Mouse (Mus musculus): ENCODE measurements at regions not wholly inside any gene's neighbourhood (a gene's known extent, or its start where the extent isn't known, plus 50 kb on each side); places are given as distances from the start of the nearest gene placed in this dataset.

GRCm38 (mm10) chr2:169300966-169301365, 286.6 kb downstream of the Gm11011 start:
- TF ChIP-seq CTCF (IDR thresholded peaks at IDR 0.05; ENCODE audit: low read depth) (no peak), EP300 (IDR thresholded peaks at IDR 0.05; ENCODE audit: low read depth) (no peak)
